Mouse (Mus musculus) stomach, postnatal 0 days (tissue): ENCODE measurements around the gene Ndufs8. TPM values are rescaled to one million over a fixed set of nuclear protein-coding genes. Genes with fewer than 3 reads are reported as not detected.
A peak's percentile ranks its signal among the peaks of the same experiment; 100 is the strongest.

Source experiments
- ATAC-seq: fragments of 200-750 bp; cut with Nextera tagmentation; 2 replicates; pipeline ENCODE4 v1.8.0; 2017; ENCODE audit not compliant: low FRiP score, low TSS enrichment
- DNase-seq: peaks from one replicate; pipeline ENCODE4 v3.0.0-alpha.2; 2016; ENCODE audit warnings: low spot score
- H3K27ac ChIP-seq: fragments of 300-500 bp; sonication (generic); replicated peaks from 2 replicates; pipeline ENCODE4 v1.5.1; 2014; ENCODE audit warnings: mild to moderate bottlenecking, control low read depth
- H3K27me3 ChIP-seq: fragments of 300-500 bp; sonication (generic); 2 replicates; pipeline ENCODE4 v1.6.1; 2014; ENCODE audit warnings: low read length; ENCODE audit not compliant: control insufficient read depth, insufficient read depth
- H3K36me3 ChIP-seq: fragments of 300-500 bp; sonication (generic); 2 replicates; pipeline ENCODE4 v1.6.1; 2014; ENCODE audit warnings: low read length, mixed read lengths; ENCODE audit not compliant: control insufficient read depth, insufficient read depth
- H3K4me1 ChIP-seq: fragments of 300-500 bp; sonication (generic); replicated peaks from 2 replicates; pipeline ENCODE4 v1.6.1; 2014; ENCODE audit warnings: antibody characterized with exemption; ENCODE audit not compliant: control insufficient read depth, insufficient read depth
- H3K4me2 ChIP-seq: fragments of 300-500 bp; sonication (generic); replicated peaks from 2 replicates; pipeline ENCODE4 v1.6.1; 2014; ENCODE audit warnings: low read depth, mild to moderate bottlenecking, control low read depth, moderate library complexity
- H3K4me3 ChIP-seq: fragments of 300-500 bp; sonication (generic); 2 replicates; pipeline ENCODE4 v1.5.1; 2014; ENCODE audit warnings: low read depth, low read length, control low read depth
- H3K9ac ChIP-seq: fragments of 300-500 bp; sonication (generic); 2 replicates; pipeline ENCODE4 v1.6.1; 2014; ENCODE audit warnings: mild to moderate bottlenecking, low read length, control low read depth, mixed read lengths
- H3K9me3 ChIP-seq: fragments of 300-500 bp; sonication (generic); 2 replicates; pipeline ENCODE4 v1.6.1; 2016; ENCODE audit warnings: low read length; ENCODE audit not compliant: control insufficient read depth
- CTCF ChIP-seq: IDR thresholded peaks from 2 replicates; pipeline ENCODE4 v1.5.1; 2016; ENCODE audit warnings: antibody characterized with exemption, low read depth, mild to moderate bottlenecking, moderate library complexity
- EP300 ChIP-seq: optimal IDR thresholded peaks from 2 replicates; pipeline ENCODE3; 2016; ENCODE audit warnings: antibody characterized with exemption
- WGBS: fragments of 180-500 bp; shearing (Covaris S2); extraction: QIAGEN DNeasy Blood & Tissue Kit; methylation state at CpG from one replicate; pipeline ENCODE4 v1.1.7; 2014; 5-methylcytosine and 5-hydroxymethylcytosine counted together
- polyA plus RNA-seq: library from polyadenylated mRNA; unstranded; fragments of >200 nt; fragmentation: Nextera tagmentation; extraction: Ambion mirVana; gene quantifications from 2 replicates; pipeline ENCODE4 v1.2.1, GENCODE M21; 2015

The Ndufs8 gene
- polyA plus RNA-seq, 1 experiment from 2014 or later = 284 TPM

GRCm38 (mm10) chr19:3947813-3948212, 35.2 kb upstream of the Ndufs8 start:
- Histone ChIP-seq H3K36me3 (no peaks in the 10 kb centered on the region), H3K27ac (no peak overlapping the region), H3K4me2 (no peak overlapping the region), H3K9ac (no peak overlapping the region), H3K9me3 (no peaks in the 10 kb centered on the region), H3K4me1 (no peaks in the 10 kb centered on the region), H3K27me3 (no peaks in the 10 kb centered on the region), H3K4me3 (no peak overlapping the region)
- no peak for ATAC-seq
- 74% methylated on average over 3 of the region's 3 CpGs for WGBS
- TF ChIP-seq EP300 (no peak), CTCF (no peak)
- no peak for DNase-seq

- Histone ChIP-seq H3K36me3 (no peaks in the 10 kb centered on the region), H3K4me1 (no peaks in the 10 kb centered on the region), H3K4me2 (no peak overlapping the region), H3K27me3 (no peaks in the 10 kb centered on the region), H3K9me3 (no peaks in the 10 kb centered on the region), H3K4me3 (no peak overlapping the region), H3K27ac (no peak overlapping the region), H3K9ac (no peak overlapping the region)
- peak; percentile 70 for DNase-seq
- WGBS = 16% methylated on average over 2 of the region's 2 CpGs
- peak; percentile 97 for TF ChIP-seq CTCF
- no peak for TF ChIP-seq EP300
- 0 out of 2 replicates have a peak, but pooled peaks have one; percentile 47 for ATAC-seq
Measured at GRCm38 (mm10) chr19:3946715-3947114, 34.1 kb upstream of the Ndufs8 start.

- DNase-seq (peak; percentile 55), ATAC-seq (no peak)
- Histone ChIP-seq H3K27ac (no peak overlapping the region), H3K9ac (no peak overlapping the region), H3K4me3 (no peak overlapping the region), H3K27me3 (no peaks in the 10 kb centered on the region), H3K4me2 (no peak overlapping the region), H3K4me1 (no peaks in the 10 kb centered on the region), H3K36me3 (no peaks in the 10 kb centered on the region), H3K9me3 (no peaks in the 10 kb centered on the region)
- no peak for TF ChIP-seq CTCF
- no peak for TF ChIP-seq EP300
- WGBS = 29% methylated on average over 10 of the region's 10 CpGs
Measured at GRCm38 (mm10) chr19:3945872-3946564, 33.4 kb upstream of the Ndufs8 start.

- H3K4me3 ChIP-seq = no peak overlapping the region
Measured at GRCm38 (mm10) chr19:3942986-3943735, 30.6 kb upstream of the Ndufs8 start.

GRCm38 (mm10) chr19:3942315-3942714, 29.7 kb upstream of the Ndufs8 start:
- H3K4me2 ChIP-seq = no peak overlapping the region
- no peaks in the 10 kb centered on the region for H3K4me1 ChIP-seq
- ATAC-seq (peak; percentile 78), DNase-seq (peak; percentile 58)
- no peaks in the 10 kb centered on the region for H3K36me3 ChIP-seq
- TF ChIP-seq EP300 (no peak), CTCF (no peak)
- no peaks in the 10 kb centered on the region for H3K27me3 ChIP-seq
- H3K9me3 ChIP-seq = no peaks in the 10 kb centered on the region
- WGBS = 69% methylated on average over 6 of the region's 7 CpGs
- H3K27ac ChIP-seq = no peak overlapping the region
- no peak overlapping the region for H3K9ac ChIP-seq
- H3K4me3 ChIP-seq = no peak overlapping the region

More at GRCm38 (mm10) chr19:3942986-3943735, 30.6 kb upstream of the Ndufs8 start:
- Histone ChIP-seq H3K36me3 (no peaks in the 10 kb centered on the region), H3K27me3 (no peaks in the 10 kb centered on the region), H3K9me3 (no peaks in the 10 kb centered on the region), H3K4me1 (no peaks in the 10 kb centered on the region), H3K27ac (no peak overlapping the region), H3K4me2 (peak overlapping the region; percentile 37), H3K9ac (no peak overlapping the region)
- ATAC-seq = peak; percentile 81
- DNase-seq = peak; percentile 81
- 20% methylated on average over 27 of the region's 27 CpGs for WGBS
- no peak for TF ChIP-seq CTCF
- no peak for TF ChIP-seq EP300
